Mouse (Mus musculus): ENCODE data around the gene Armcx4. TPM values are rescaled to one million over a fixed set of nuclear protein-coding genes. Genes with fewer than 3 reads are reported as not detected.
"Not testable (repeated sequence)": the region's sequence is repeated elsewhere in the genome, so short reads cannot be mapped to it uniquely, and the experiment has no call there.

Gene Armcx4
- polyA plus RNA-seq, 1 experiment: 0.73 TPM

GRCm38 (mm10) chrX:134690871-134691539 is 4.7 kb downstream of the Armcx4 start:
- no peak overlapping the region for H3K27ac ChIP-seq (ENCODE audit: control insufficient read depth, insufficient read depth, low read length)
- H3K27me3 ChIP-seq (ENCODE audit: control insufficient read depth, insufficient read depth, low read length): no peaks in the 10 kb centered on the region
- H3K4me3 ChIP-seq (ENCODE audit: control insufficient read depth, insufficient read depth, low read length): no peak overlapping the region
- WGBS: 98% methylated on average over 10 of the region's 10 CpGs
- DNase-seq: no peak
- TF ChIP-seq CTCF (IDR thresholded peaks at IDR 0.05; ENCODE audit: borderline replicate concordance, control insufficient read depth, extremely low read depth, insufficient read depth, low read length, poor library complexity) (no peak), POLR2A (IDR thresholded peaks at IDR 0.05; ENCODE audit: control insufficient read depth, extremely low read depth, insufficient read depth, low read length, poor library complexity) (no peak)
- H3K36me3 ChIP-seq (ENCODE audit: control insufficient read depth, insufficient read depth, low read length): no peaks in the 10 kb centered on the region
- peaks cover 3% of the 10 kb centered on the region; the same call in 1 of the 2 replicates for H3K4me1 ChIP-seq (replicated peaks; ENCODE audit: control insufficient read depth, insufficient read depth, low read length)

DNA sequence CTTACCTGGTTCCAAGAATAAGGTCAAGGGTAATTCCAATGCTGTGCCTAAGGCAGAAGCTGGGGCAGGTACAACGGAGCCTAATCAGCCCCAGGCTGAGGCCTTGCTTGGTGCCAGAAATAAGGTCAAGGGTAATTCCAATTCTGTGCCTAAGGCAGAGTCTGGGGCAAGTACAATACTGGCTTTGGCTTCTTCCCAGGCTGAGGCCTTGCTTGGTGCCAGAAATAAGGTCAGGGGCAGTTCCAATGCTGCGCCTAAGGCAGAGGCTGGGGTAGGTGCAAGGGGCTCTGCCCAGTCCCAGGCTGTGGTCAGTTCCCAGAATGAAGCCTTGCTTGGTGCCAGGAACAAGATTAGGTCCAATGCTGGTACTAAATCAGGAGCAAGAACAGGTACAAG is 5.2 kb downstream of the Armcx4 start:
- DNase-seq: no peak
- Histone ChIP-seq H3K4me1 (replicated peaks; ENCODE audit: control insufficient read depth, insufficient read depth, low read length) (peaks cover 3% of the 10 kb centered on the region; the same call in 1 of the 2 replicates), H3K27me3 (ENCODE audit: control insufficient read depth, insufficient read depth, low read length) (no peaks in the 10 kb centered on the region), H3K4me3 (ENCODE audit: control insufficient read depth, insufficient read depth, low read length) (no peak overlapping the region), H3K36me3 (ENCODE audit: control insufficient read depth, insufficient read depth, low read length) (no peaks in the 10 kb centered on the region), H3K27ac (ENCODE audit: control insufficient read depth, insufficient read depth, low read length) (no peak overlapping the region)
- 100% methylated on average over 2 of the region's 2 CpGs for WGBS
- no peak for TF ChIP-seq CTCF (IDR thresholded peaks at IDR 0.05; ENCODE audit: borderline replicate concordance, control insufficient read depth, extremely low read depth, insufficient read depth, low read length, poor library complexity)
- no peak for TF ChIP-seq POLR2A (IDR thresholded peaks at IDR 0.05; ENCODE audit: control insufficient read depth, extremely low read depth, insufficient read depth, low read length, poor library complexity)

GRCm38 (mm10) chrX:134716863-134717262 is 30.5 kb downstream of the Armcx4 start:
- TF ChIP-seq POLR2A (IDR thresholded peaks at IDR 0.05; ENCODE audit: control insufficient read depth, extremely low read depth, insufficient read depth, low read length, poor library complexity) (no peak), CTCF (IDR thresholded peaks at IDR 0.05; ENCODE audit: borderline replicate concordance, control insufficient read depth, extremely low read depth, insufficient read depth, low read length, poor library complexity) (no peak)
- Histone ChIP-seq H3K27me3 (ENCODE audit: control insufficient read depth, insufficient read depth, low read length) (no peaks in the 10 kb centered on the region), H3K27ac (ENCODE audit: control insufficient read depth, insufficient read depth, low read length) (no peak overlapping the region), H3K4me1 (replicated peaks; ENCODE audit: control insufficient read depth, insufficient read depth, low read length) (0 out of 2 replicates have a peak, but pooled peaks cover 2% of the 10 kb centered on the region), H3K36me3 (ENCODE audit: control insufficient read depth, insufficient read depth, low read length) (no peaks in the 10 kb centered on the region), H3K4me3 (ENCODE audit: control insufficient read depth, insufficient read depth, low read length) (no peak overlapping the region)
- no peak for DNase-seq
- WGBS: 79% methylated on average over 3 of the region's 3 CpGs

DNA sequence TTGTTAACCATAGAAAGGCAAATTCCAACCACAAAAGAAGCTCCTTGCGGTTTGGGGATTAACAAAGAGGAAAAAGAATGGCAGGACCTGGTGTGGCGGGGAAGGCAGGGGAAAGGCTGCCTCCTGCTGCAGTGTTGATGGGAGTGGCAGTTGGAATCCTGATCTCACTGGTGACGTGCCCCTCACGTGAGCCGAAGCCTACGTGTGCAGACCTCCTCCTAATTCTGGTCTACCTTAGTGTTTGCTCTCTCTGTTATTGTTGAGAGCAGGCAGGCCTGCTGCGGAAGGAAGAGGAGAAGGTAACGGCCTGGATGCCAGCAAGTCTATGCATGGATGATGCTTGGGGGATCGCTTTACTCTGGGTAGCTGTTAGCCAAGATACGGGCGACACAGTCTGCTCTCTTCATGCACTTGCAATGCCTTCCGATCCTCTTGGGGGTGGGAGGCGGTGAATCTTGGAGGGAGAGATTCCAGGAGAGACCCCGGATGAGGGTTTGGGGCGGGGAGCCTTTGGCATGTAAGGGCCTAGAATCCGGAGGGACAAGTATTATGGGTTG is 31.5 kb downstream of the Armcx4 start, which contains the start of gene Armcx1:
Armcx1 (plus strand) TSS at position 212 of the 557 bp plus-strand sequence.
- WGBS: 3% methylated on average over 16 of the region's 16 CpGs
- peak; percentile 36 for DNase-seq
- TF ChIP-seq CTCF (IDR thresholded peaks at IDR 0.05; ENCODE audit: borderline replicate concordance, control insufficient read depth, extremely low read depth, insufficient read depth, low read length, poor library complexity) (no peak), POLR2A (IDR thresholded peaks at IDR 0.05; ENCODE audit: control insufficient read depth, extremely low read depth, insufficient read depth, low read length, poor library complexity) (no peak)
- Histone ChIP-seq H3K4me1 (replicated peaks; ENCODE audit: control insufficient read depth, insufficient read depth, low read length) (0 out of 2 replicates have a peak, but pooled peaks cover 2% of the 10 kb centered on the region), H3K27ac (ENCODE audit: control insufficient read depth, insufficient read depth, low read length) (peak within 1 kb of the TSS; percentile 31; the same call in 1 of the 2 replicates), H3K36me3 (ENCODE audit: control insufficient read depth, insufficient read depth, low read length) (no peaks in the 10 kb centered on the region), H3K4me3 (ENCODE audit: control insufficient read depth, insufficient read depth, low read length) (peak within 1 kb of the TSS; percentile 64), H3K27me3 (ENCODE audit: control insufficient read depth, insufficient read depth, low read length) (no peaks in the 10 kb centered on the region)

DNA sequence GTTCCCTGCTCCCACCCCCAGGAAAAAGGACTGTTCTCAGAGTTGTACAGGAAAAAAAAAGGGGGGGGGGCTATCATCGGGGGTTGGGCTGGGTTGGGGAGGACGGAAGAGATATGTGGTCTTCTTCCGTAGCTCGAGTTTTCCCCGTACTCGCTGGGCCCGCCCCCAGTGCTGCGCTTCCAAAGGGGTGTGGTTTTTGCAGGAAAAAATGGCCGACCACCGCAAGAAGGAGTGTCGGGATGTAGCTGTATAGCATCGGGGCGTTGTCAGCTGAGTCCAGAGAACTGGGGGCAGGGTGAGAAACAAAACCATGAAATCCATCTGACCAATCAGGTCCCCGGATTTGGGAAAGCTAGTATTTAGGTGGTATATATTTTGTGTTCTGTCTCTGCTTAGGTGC is 32.2 kb downstream of the Armcx4 start:
- WGBS: 4% methylated on average over 14 of the region's 14 CpGs
- no peaks in the 10 kb centered on the region for H3K36me3 ChIP-seq (ENCODE audit: control insufficient read depth, insufficient read depth, low read length)
- 0 out of 2 replicates have a peak, but pooled peaks cover 2% of the 10 kb centered on the region for H3K4me1 ChIP-seq (replicated peaks; ENCODE audit: control insufficient read depth, insufficient read depth, low read length)
- TF ChIP-seq POLR2A (IDR thresholded peaks at IDR 0.05; ENCODE audit: control insufficient read depth, extremely low read depth, insufficient read depth, low read length, poor library complexity): no peak
- no peak for TF ChIP-seq CTCF (IDR thresholded peaks at IDR 0.05; ENCODE audit: borderline replicate concordance, control insufficient read depth, extremely low read depth, insufficient read depth, low read length, poor library complexity)
- peak overlapping the region; percentile 64 for H3K4me3 ChIP-seq (ENCODE audit: control insufficient read depth, insufficient read depth, low read length)
- no peaks in the 10 kb centered on the region for H3K27me3 ChIP-seq (ENCODE audit: control insufficient read depth, insufficient read depth, low read length)
- no peak overlapping the region for H3K27ac ChIP-seq (ENCODE audit: control insufficient read depth, insufficient read depth, low read length)
- DNase-seq: peak; percentile 28

- H3K27me3 ChIP-seq (ENCODE audit: control insufficient read depth, insufficient read depth, low read length); H3K4me3 ChIP-seq (ENCODE audit: control insufficient read depth, insufficient read depth, low read length); H3K36me3 ChIP-seq (ENCODE audit: control insufficient read depth, insufficient read depth, low read length); H3K4me1 ChIP-seq (replicated peaks; ENCODE audit: control insufficient read depth, insufficient read depth, low read length); H3K27ac ChIP-seq (ENCODE audit: control insufficient read depth, insufficient read depth, low read length); DNase-seq: not testable (repeated sequence)
- WGBS: 47% methylated on average over 2 of the region's 2 CpGs
Observed at GRCm38 (mm10) chrX:134723762-134724161, 37.4 kb downstream of the Armcx4 start.
